Mouse (Mus musculus) C2C12 (cell line): ENCODE results near the gene Obsl1.

Experiments
- CEBPB ChIP-seq: IDR thresholded peaks from one replicate; pipeline ENCODE4 v1.6.1; 2011; ENCODE audit warnings: low read depth, mild to moderate bottlenecking, control low read depth, moderate library complexity
- CTCF ChIP-seq: IDR thresholded peaks from one replicate; pipeline ENCODE4 v1.5.1; 2011; ENCODE audit not compliant: control insufficient read depth, insufficient read depth, insufficient read length
- MAX ChIP-seq: IDR thresholded peaks from one replicate; pipeline ENCODE4 v1.6.1; 2011; ENCODE audit warnings: mild to moderate bottlenecking, control low read depth
- MYOD1 ChIP-seq: IDR thresholded peaks from one replicate; pipeline ENCODE4 v1.6.1; 2011; ENCODE audit warnings: low read depth; ENCODE audit not compliant: control insufficient read depth, insufficient read length
- MYOG ChIP-seq: IDR thresholded peaks from one replicate; pipeline ENCODE4 v1.6.1; 2011; ENCODE audit not compliant: control insufficient read depth, insufficient read length; ENCODE audit errors: extremely low read depth

DNA sequence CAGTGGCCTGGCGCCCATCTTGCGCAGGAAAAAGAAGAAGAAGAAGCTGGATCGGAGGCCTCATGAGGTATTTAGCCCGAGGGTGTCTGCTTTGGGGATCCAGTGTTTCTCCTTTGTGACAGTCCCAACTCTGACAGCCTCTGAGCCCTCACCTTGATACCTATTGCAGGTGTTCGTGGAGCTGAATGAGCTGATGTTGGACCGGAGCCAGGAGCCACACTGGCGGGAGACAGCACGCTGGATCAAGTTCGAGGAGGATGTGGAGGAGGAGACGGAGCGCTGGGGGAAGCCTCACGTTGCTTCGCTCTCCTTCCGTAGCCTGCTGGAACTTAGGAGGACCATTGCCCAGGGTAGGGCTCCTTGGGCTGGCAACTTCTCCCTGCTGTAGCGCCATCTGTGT is 44.3 kb upstream of the Obsl1 start:
- TF ChIP-seq MAX (no peak), CEBPB (no peak), CTCF (no peak), MYOD1 (no peak), MYOG (no peak)
